Mouse (Mus musculus) thymus, postnatal 0 days (tissue): ENCODE results near the gene Bcl9. TPM values are rescaled to one million over a fixed set of nuclear protein-coding genes. Genes with fewer than 3 reads are reported as not detected.

Experiments
- DNase-seq: peaks from one replicate; pipeline ENCODE4 v3.0.0-alpha.2; 2015; ENCODE audit warnings: low spot score
- polyA plus RNA-seq: library from polyadenylated mRNA; unstranded; fragments of >200 nt; fragmentation: Nextera tagmentation; extraction: Ambion mirVana; gene quantifications from 2 replicates; pipeline ENCODE4 v1.2.1, GENCODE M21; 2015

Bcl9 gene
- polyA plus RNA-seq, 1 experiment from 2014 or later: 23.7 TPM

GRCm38 (mm10) chr3:97232328-97232727 lies 65.4 kb downstream of the Bcl9 start:
- no peak for DNase-seq

- no peak for DNase-seq
These were observed 65.9 kb downstream of the Bcl9 start for GRCm38 (mm10) chr3:97231857-97232256.

- DNase-seq: no peak
These were observed 66.9 kb downstream of the Bcl9 start for GRCm38 (mm10) chr3:97230631-97231404.

- no peak for DNase-seq
These were observed 69.3 kb downstream of the Bcl9 start for GRCm38 (mm10) chr3:97228457-97228856.

- no peak for DNase-seq
These were observed 69.7 kb downstream of the Bcl9 start for GRCm38 (mm10) chr3:97228020-97228419.

GRCm38 (mm10) chr3:97227259-97228005 lies 70.3 kb downstream of the Bcl9 start:
- peak; percentile 95 for DNase-seq

- no peak for DNase-seq
These were observed 71.0 kb downstream of the Bcl9 start for GRCm38 (mm10) chr3:97226719-97227118.

GRCm38 (mm10) chr3:97225231-97225630 lies 72.5 kb downstream of the Bcl9 start:
- DNase-seq: no peak

GRCm38 (mm10) chr3:97223261-97223660 lies 74.5 kb downstream of the Bcl9 start:
- no peak for DNase-seq

GRCm38 (mm10) chr3:97215526-97215925 lies 82.2 kb downstream of the Bcl9 start:
- no peak for DNase-seq

GRCm38 (mm10) chr3:97214439-97214838 lies 83.3 kb downstream of the Bcl9 start:
- DNase-seq: no peak

- no peak for DNase-seq
These were observed 83.8 kb downstream of the Bcl9 start for GRCm38 (mm10) chr3:97213871-97214270.

GRCm38 (mm10) chr3:97211177-97211576 lies 86.5 kb downstream of the Bcl9 start:
- peak; percentile 12 for DNase-seq

- DNase-seq: no peak
These were observed 88.4 kb downstream of the Bcl9 start for GRCm38 (mm10) chr3:97209351-97209750.

GRCm38 (mm10) chr3:97206521-97206920 lies 91.2 kb downstream of the Bcl9 start:
- DNase-seq: no peak

GRCm38 (mm10) chr3:97203880-97204279 lies 93.8 kb downstream of the Bcl9 start:
- peak; percentile 36 for DNase-seq

- peak; percentile 60 for DNase-seq
These were observed 95.8 kb downstream of the Bcl9 start for GRCm38 (mm10) chr3:97201943-97202342.

- no peak for DNase-seq
These were observed 98.5 kb downstream of the Bcl9 start for GRCm38 (mm10) chr3:97199261-97199660.

GRCm38 (mm10) chr3:97196571-97196970 lies 101.1 kb downstream of the Bcl9 start:
- DNase-seq: no peak

- DNase-seq: peak; percentile 68
These were observed 112.4 kb downstream of the Bcl9 start for GRCm38 (mm10) chr3:97185098-97185860.

GRCm38 (mm10) chr3:97183810-97184209 lies 113.9 kb downstream of the Bcl9 start:
- DNase-seq: peak; percentile 19

GRCm38 (mm10) chr3:97180527-97180926 lies 117.2 kb downstream of the Bcl9 start:
- DNase-seq: no peak
